Comparison of ENCODE assay signal across 9 mouse cellular contexts in genomic region chr6:91643011-91643410, GRCm38 (mm10).
"Had no signal": no experiment of that assay in that cellular context is flagged by ENCODE, and none has a peak within 500 bp of the region (broad histone marks: within the 10 kb centered on the region; RNA-seq: fewer than 3 reads in every experiment).

No protein-coding gene starts in this region.

- DNase-seq: kidney, adult 18-20 months; kidney, postnatal 10 days; kidney, postnatal 4 days; lung, adult 2 months; lung, postnatal 36 days; midbrain, embryonic 14.5 days; retina, postnatal 1 day; thymus, adult 18-20 months; thymus, postnatal 14 days had no signal
